Mouse (Mus musculus) kidney, adult 10 weeks (tissue): ENCODE results near the gene Slc25a54. TPM values are rescaled to one million over a fixed set of nuclear protein-coding genes. Genes with fewer than 3 reads are reported as not detected.

Source experiments
- polyA plus RNA-seq: library from polyadenylated mRNA; stranded (reverse); fragments of 350-450 nt; fragmentation: Illumina TruSeq; extraction: RNeasy Lipid Tissue Mini Kit (QIAGEN cat#74804); gene quantifications from one replicate; pipeline ENCODE4 v1.2.3, GENCODE M21; 2014; ENCODE audit warnings: low read depth, low replicate concordance

Gene Slc25a54
- polyA plus RNA-seq = not detected

DNA sequence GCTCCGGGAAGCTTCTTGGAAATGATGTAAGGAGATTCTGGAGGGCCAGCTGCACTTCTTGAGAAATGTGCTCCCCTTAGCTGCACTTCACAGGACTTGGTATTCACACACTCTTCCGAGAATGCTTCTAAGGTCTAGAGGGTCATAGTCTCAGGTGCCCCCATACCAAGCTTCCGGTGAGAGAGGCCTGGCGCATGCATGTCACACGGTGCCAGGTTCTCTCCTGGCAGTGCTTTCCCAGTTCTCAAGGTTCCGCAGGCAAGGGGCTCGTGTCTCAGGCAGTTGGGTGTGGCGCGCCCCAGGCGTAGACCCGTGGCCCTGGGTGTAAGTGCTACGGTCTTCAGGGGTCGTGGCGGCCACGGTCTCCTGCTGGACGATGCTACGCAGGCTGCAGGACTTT is at the start of gene Slc25a54:
TSS of gene Slc25a54 (plus strand) at position 301 of the 400 bp plus-strand sequence.

DNA sequence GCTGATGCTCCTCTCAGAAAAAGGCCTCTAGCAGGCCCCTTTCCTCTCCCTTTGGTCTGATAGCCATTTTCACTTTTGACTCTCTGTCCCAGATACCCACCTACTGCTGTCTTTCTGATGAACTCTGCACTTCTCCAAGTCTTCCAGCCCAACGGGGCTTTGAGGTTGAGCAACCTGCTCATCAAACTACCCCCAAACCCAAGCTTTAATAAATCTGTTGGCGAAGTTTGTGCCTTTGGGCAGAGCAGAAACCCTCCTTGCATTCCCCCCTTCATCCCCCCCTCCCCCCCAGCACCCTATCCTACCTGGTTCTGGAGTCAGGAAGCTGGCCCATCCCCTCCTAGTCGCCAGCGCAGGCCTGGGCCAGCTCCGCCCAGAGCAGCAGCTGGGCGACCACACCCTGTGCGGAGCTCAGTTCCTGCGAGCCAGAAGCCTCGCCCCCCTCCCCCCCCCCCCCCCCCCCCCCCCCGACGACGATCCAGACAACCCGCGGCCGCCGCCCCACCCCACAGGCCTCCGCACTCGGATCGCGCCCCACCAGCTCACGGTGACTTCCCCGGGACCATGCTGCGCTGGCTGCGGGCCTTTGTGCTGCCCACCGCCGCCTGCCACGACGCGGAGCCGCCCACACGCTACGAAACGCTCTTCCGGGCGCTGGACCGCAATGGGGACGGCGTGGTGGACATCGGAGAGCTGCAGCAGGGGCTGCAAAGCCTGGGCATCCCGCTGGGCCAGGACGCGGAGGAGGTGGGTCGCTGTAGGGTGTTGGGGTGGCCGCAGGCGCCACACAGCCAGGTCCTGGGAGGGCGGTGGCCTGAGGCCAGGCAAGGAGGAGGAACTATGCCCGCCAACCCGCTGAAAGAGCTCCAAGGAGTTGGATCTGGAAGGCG is 42.6 kb downstream of the Slc25a54 start, which contains the start of gene Slc25a24:
TSS of gene Slc25a24 (plus strand) at position 509 of the 890 bp plus-strand sequence.

Other genes with a start within 250 kb of the Slc25a54 start
- gene Stxbp3, start 239.9 kb upstream of the Slc25a54 start, polyA plus RNA-seq = 135 TPM
- gene Fndc7, start 190.5 kb upstream of the Slc25a54 start, polyA plus RNA-seq = not detected
- 91.9 TPM for gene Prpf38b, start 168.7 kb upstream of the Slc25a54 start, polyA plus RNA-seq
- gene Henmt1, start 140.6 kb upstream of the Slc25a54 start, polyA plus RNA-seq = not detected
- gene Gm9857, start 140.0 kb upstream of the Slc25a54 start, polyA plus RNA-seq = not detected
- 30.0 TPM for gene Fam102b, start 52.9 kb upstream of the Slc25a54 start, polyA plus RNA-seq
- gene Slc25a24, start 42.7 kb downstream of the Slc25a54 start, polyA plus RNA-seq = 12.0 TPM